Mouse (Mus musculus) cortical plate, adult 2 months (tissue): ENCODE measurements around the gene Pex14. TPM values are rescaled to one million over a fixed set of nuclear protein-coding genes. Genes with fewer than 3 reads are reported as not detected.

Experiments
- H3K27ac ChIP-seq: fragments of 200-500 bp; 2 replicates; pipeline ENCODE4 v1.5.1; 2012; ENCODE audit warnings: low read length, control low read depth, inconsistent platforms; ENCODE audit not compliant: insufficient read depth
- H3K4me1 ChIP-seq: fragments of 200-500 bp; 2 replicates; pipeline ENCODE4 v1.6.1; 2011; ENCODE audit warnings: low read length; ENCODE audit not compliant: control insufficient read depth, insufficient read depth
- H3K4me3 ChIP-seq: fragments of 200-500 bp; 2 replicates; pipeline ENCODE4 v1.5.1; 2011; ENCODE audit warnings: mild to moderate bottlenecking, low read length, control low read depth; ENCODE audit not compliant: insufficient read depth
- CTCF ChIP-seq: fragments of 200-500 bp; IDR thresholded peaks from 2 replicates; pipeline ENCODE4 v1.5.1; 2011; ENCODE audit warnings: mild to moderate bottlenecking, control low read depth, low read length; ENCODE audit not compliant: insufficient read depth; ENCODE audit errors: extremely low read depth
- POLR2A ChIP-seq: fragments of 200-500 bp; IDR thresholded peaks from 2 replicates; pipeline ENCODE4 v1.6.1; 2011; ENCODE audit warnings: mild to moderate bottlenecking, low read length, control low read depth; ENCODE audit not compliant: insufficient read depth; ENCODE audit errors: extremely low read depth
- polyA plus RNA-seq: library from polyadenylated mRNA; depleted of rRNA; stranded (reverse); fragments of >200 nt; gene quantifications from 2 replicates; pipeline ENCODE4 v1.2.3, GENCODE M21; 2012

Pex14 gene
- polyA plus RNA-seq, 1 experiment = 42.4 TPM

DNA sequence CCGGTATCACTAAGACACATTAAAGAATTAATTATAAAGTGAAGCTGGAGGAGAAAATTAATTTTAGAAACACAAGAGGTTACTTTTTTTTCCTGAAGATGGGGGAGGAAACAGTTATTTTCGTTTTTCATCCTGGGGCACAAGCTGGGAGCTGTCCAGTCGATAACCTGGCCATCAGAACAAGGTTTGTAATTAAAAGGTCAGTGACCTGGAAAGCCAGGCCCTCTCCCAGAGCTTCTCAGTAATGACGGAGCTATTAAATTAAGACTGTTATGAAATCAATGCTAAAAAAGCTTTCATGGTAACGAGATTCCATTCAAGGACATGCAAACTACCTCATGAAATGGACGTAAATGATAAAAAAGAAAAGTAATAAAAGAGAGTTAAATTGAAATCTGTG is 62.0 kb downstream of the Pex14 start:
- H3K27ac ChIP-seq = no peak overlapping the region
- no peak overlapping the region for H3K4me3 ChIP-seq
- H3K4me1 ChIP-seq = no peaks in the 10 kb centered on the region
- TF ChIP-seq CTCF (no peak), POLR2A (no peak)

DNA sequence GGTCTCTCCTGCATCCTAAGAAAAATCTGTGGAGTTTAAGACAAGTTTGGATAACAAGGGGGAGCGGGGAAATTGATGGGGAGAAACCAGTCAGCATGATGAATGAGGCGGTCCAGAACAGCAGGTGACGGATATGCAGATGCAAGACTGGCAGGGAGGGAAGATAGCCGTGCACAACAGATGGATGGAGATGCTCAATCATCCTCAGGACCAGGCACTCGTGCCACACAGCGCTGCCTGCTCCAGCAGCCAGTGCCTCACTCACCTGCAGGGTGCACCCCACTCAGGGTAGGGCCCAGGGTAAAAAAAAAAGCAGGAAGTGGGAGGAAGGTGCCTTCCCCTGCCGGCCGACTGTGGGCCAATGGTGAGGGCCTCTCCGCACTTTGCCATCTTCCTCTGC is 63.1 kb downstream of the Pex14 start:
- TF ChIP-seq POLR2A (no peak), CTCF (no peak)

DNA sequence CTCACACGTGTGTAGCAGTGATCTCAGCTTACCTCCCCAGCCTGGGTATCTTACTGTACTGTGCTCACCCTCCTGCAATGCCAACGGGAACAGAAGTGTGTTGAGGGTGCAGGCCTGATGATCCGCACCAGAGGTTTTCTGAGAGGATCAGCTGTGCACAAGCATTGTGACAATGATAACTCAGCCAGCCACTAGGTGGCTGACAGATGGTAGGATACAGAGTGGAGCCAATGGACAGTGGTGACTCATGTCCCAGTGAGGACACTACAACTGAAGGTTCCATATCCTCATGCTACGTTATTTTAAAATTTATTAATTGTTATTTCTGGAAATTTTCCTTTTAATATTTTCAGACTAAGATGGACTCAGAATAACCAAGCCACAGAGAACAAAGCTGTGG is 68.2 kb downstream of the Pex14 start:
- peak; percentile 42; the same call in 1 of the 2 replicates for TF ChIP-seq CTCF
- TF ChIP-seq POLR2A = no peak
- Histone ChIP-seq H3K4me3 (no peak overlapping the region), H3K4me1 (no peaks in the 10 kb centered on the region), H3K27ac (no peak overlapping the region)

More for the DNA sequence above, 63.1 kb downstream of the Pex14 start:
- no peak overlapping the region for H3K27ac ChIP-seq
- no peaks in the 10 kb centered on the region for H3K4me1 ChIP-seq
- H3K4me3 ChIP-seq = no peak overlapping the region

DNA sequence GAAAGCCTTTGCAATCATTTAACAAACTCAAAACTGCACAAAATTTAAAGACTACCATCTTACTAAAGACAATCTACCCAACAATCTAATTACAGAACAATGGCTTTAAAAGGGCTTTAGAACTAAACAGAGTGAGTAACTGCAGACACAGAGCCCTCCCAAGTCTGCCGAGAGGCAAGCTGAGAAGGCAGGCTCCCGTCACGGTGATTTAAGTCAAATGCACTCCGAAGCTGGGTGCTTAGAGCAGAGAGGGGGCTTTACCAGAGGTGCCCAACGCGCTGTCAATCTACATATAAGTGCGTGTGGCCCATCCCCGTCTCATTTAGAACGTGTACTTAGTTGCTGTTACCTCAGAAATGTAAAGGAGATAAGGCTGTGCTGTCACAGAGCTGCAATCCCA is 72.1 kb downstream of the Pex14 start:
- no peak overlapping the region for H3K4me3 ChIP-seq
- TF ChIP-seq POLR2A (no peak), CTCF (no peak)
- 0 out of 2 replicates have a peak, but pooled peaks cover 2% of the 10 kb centered on the region for H3K4me1 ChIP-seq
- no peak overlapping the region for H3K27ac ChIP-seq

DNA sequence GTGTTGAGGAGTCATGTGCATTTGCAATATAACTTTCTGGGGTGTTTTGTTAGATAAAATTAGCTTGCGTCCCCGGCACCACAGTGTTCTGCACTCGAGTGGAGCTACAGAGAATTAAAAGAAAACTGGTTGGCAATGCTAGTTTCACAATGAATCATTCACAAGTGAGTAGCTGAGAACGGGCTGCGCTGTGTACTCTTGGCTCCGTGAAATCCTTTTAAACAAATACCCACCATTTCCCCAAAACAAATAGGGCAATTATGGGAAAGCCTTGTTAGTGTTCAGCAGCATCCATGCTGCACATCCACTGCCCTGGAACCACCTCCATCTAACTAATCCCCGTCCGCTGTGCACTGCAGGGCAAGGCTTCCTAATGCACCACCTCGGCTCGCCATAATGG is 74.4 kb downstream of the Pex14 start:
- TF ChIP-seq POLR2A = no peak
- no peak for TF ChIP-seq CTCF
- 0 out of 2 replicates have a peak, but pooled peaks cover 2% of the 10 kb centered on the region for H3K4me1 ChIP-seq
- H3K4me3 ChIP-seq = no peak overlapping the region
- H3K27ac ChIP-seq = no peak overlapping the region

DNA sequence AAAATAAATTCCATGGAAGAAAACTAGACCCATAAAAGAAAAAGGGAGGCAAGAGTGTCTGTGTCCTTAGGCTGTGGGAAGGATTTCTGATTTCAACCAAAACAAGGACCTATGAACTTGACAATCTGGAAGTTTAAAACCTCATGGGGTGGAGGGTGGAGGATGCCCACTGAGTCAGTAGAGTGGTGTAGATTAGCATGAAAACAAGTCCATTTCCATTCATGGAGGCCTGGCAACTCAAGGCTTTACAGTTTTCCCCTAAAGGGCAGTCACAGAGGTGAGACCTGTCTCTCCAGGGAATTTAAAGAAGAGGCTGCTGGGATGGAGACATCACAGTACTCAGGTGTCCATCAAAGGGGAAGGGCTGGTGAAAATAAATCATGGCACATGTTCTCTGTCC is 78.7 kb downstream of the Pex14 start:
- Histone ChIP-seq H3K4me1 (0 out of 2 replicates have a peak, but pooled peaks cover 2% of the 10 kb centered on the region), H3K4me3 (no peak overlapping the region), H3K27ac (no peak overlapping the region)
- no peak for TF ChIP-seq POLR2A
- no peak for TF ChIP-seq CTCF

DNA sequence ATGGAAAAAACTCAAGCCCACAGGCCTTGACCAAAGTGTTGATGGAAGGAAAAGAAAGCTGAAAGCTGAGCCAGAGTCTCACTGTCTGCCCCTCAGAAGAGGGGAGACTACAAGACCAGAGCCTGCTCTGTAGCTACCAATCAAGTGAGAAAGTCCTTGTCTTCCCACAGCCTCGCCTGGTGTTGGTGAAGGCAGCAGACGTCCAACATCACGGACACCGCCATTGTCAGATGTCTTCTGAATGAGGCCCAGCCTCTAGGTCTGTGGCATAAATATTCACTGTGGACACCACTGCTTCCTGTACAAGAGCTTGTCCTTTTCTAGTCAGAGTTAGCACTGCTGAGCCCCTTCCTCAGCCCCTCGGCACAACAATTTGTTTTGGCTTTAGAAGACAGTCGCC is 80.2 kb downstream of the Pex14 start:
- TF ChIP-seq POLR2A = no peak
- TF ChIP-seq CTCF = no peak
- no peaks in the 10 kb centered on the region for H3K4me1 ChIP-seq

DNA sequence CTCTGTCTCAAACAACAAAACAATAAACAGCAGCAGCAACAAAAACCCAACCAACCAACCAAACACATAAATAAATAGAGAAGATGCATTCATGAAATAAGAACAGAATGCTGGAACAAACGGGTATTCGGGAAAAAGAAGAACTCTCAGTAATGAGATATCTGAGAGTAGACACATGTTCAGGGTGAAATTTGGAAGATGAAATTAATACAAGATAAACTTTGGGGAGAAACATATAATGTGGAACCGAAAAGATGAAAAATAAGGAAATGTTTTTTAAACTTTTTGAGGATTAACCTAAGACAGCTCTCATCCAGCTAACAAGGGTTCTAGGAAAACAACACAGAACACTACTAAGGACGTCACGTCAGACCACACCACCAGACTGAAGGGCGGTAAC is 92.9 kb downstream of the Pex14 start:
- no peak overlapping the region for H3K27ac ChIP-seq
- no peak overlapping the region for H3K4me3 ChIP-seq
- H3K4me1 ChIP-seq = no peaks in the 10 kb centered on the region
- TF ChIP-seq POLR2A (no peak), CTCF (no peak)

More for the DNA sequence above, 80.2 kb downstream of the Pex14 start:
- no peak overlapping the region for H3K27ac ChIP-seq
- no peak overlapping the region for H3K4me3 ChIP-seq

DNA sequence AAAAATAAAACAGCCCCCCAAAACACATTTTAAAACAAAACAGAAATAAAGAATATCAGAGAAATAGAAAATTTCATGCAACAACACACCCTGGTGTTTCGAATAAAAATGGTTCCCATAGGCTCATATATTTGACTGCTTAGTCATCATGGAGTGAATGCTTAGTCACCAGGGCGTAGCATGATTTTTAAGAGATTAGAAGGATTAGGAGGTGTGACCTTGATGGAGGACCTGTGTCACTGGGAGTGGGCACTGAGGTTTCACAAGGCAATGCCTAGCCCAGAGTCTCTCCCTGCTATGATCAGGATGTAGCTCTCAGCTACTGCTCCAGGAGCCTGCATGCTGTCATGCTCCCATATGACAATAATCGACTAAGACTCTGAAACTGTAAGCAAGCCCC is 93.6 kb downstream of the Pex14 start:
- H3K4me1 ChIP-seq = no peaks in the 10 kb centered on the region
- H3K4me3 ChIP-seq = no peak overlapping the region
- TF ChIP-seq CTCF (no peak), POLR2A (no peak)
- H3K27ac ChIP-seq = no peak overlapping the region

DNA sequence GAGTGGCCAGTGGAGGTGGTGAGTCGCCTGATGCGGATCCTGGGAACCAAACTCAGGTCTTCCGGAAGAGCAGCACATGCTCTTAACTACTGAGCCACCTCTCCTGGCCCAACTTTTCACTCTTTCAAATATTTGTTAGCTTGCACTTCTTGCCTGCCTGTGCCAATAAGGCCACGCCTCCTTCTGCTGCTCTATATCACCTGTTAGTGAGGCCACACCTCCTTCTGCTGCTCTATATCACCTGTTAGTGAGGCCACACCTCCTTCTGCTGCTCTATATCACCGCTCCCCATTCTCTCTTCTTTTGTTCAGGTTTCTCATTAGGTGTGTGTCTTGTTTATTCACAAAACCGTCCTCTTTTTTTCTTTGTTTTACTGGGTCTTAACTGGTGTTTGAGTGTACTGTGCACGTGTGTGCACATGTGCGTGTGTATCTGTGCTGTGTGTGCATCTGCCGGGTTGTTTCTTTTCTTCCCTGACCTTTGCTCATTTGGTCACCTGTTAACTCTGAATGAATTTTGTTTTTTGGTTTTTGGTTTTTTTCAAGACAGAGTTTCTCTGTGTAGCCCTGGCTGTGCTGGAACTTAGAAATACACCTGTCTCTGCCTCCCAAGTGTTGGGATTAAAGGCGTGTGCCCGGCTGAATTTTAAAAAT is 97.1 kb downstream of the Pex14 start:
- no peaks in the 10 kb centered on the region for H3K4me1 ChIP-seq
- no peak overlapping the region for H3K4me3 ChIP-seq
- TF ChIP-seq POLR2A (no peak), CTCF (no peak)
- no peak overlapping the region for H3K27ac ChIP-seq
